Mouse (Mus musculus): ENCODE data around the gene Cmc2.

DNA sequence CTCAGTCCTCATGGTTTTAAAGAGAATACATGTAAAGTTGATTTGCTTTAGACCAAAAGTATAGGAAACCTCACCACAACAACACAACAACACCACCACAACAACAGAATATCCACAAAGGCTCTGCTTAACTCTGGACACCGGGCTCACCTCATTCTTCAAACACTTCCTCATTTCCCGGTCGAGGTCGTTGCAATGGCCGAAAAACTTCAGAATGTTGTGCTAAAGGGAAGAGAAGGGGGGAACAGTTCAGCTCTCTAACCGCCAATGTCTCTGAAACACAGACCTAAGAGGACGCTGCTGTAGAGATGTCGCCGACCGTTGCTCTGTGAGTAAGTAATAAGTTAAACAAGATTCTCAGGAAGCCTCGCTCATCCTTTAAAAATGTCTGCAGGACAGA, 27.3 kb downstream of the Cmc2 start:
- TF ChIP-seq POLR2AphosphoS5 (IDR thresholded peaks at IDR 0.05; ENCODE audit: insufficient replicate concordance, low read depth, low read length) (no peak), CTCF (IDR thresholded peaks at IDR 0.05; ENCODE audit: low read depth, low read length) (no peak), TAL1 (conservative IDR thresholded peaks at IDR 0.05; ENCODE audit: low read depth, low read length) (no peak), GATA1 (IDR thresholded peaks at IDR 0.05; ENCODE audit: borderline replicate concordance, low read length) (no peak), GATA2 (IDR thresholded peaks at IDR 0.05; ENCODE audit: borderline replicate concordance, low read depth, low read length) (no peak)
